Mouse (Mus musculus) embryo, embryonic 11.5 days (tissue): Measurements from ENCODE around the gene BC052040.

ENCODE experiments used
- DNase-seq: peaks from one replicate; pipeline ENCODE4 v3.0.0-alpha.2; 2012; ENCODE audit warnings: low read depth, low spot score

BC052040 gene

DNA sequence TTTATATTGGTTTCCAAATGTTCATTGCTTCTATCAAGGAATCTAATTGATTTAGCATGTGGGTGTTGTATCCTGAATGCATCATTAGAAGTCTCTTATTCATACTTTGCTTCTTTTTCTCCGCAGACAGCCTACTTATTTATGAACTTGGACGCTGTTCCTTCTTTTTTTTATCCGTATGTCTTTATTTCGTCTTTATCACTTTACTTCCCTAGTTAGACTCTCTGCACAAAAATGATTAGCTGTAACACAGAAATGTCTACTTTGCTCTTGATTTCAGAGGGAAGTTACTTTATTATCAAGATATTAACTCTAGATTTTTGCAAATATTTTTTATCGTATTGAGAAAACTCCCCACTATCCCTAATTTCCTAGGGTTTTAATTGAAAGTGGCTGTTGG, 117.5 kb downstream of the BC052040 start:
- no peak for DNase-seq

DNA sequence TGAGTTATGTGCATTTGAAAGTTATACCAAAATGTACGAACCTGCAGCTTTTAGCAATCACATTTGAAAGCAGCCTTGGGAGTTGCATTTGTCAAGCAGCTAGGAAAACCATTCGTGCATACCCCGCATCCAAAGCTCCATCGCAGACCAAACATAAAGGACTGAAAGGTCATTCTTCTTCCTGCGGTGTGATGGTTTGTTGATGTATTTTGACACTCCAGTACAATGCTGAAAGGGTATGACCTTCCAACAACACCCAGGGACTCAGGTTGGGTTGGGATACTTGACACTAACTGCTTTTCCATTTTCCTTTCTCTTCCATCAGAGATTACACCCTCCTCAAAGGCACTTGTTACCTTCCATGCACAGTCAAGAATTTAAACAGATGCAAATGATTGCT, 121.1 kb downstream of the BC052040 start:
- no peak for DNase-seq

DNA sequence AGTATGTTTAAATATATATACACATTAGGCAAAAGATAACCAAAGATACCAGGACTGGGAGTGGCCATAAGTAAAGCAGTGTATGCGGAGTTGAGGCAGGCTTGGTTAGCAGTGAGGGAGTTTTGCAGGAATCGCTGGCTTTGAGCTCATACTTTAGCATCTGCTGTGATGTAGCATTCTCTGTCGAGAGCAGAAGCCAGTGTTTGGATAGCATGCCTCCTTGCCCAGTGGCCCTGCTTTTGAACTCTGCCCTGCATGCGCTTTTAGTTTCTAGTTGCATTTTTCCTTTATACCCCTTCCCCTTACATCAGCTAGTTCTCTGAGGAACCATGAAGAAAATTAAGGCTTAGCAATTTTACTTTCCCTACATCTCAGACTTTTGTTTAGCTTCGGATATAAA, 136.0 kb downstream of the BC052040 start:
- DNase-seq, result no peak

DNA sequence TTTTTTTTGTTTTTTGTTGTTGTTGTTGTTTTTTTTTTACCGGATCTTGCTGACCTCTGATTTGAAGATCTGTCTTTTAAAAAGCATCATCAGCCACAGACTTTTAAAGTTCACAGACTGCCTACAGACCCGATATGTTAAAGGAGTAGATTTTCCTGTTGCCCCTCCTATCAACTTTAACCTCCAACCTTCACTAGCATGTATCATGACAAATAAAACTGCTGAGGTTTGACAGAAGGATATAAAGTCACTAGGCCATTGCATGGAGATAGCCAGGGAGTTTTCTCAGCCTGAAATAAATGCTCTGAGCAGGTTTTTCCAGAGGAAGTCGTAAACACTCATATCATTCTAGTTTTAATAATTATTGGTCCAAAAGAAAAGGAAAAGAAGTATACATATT, 136.5 kb downstream of the BC052040 start:
- DNase-seq, result no peak

DNA sequence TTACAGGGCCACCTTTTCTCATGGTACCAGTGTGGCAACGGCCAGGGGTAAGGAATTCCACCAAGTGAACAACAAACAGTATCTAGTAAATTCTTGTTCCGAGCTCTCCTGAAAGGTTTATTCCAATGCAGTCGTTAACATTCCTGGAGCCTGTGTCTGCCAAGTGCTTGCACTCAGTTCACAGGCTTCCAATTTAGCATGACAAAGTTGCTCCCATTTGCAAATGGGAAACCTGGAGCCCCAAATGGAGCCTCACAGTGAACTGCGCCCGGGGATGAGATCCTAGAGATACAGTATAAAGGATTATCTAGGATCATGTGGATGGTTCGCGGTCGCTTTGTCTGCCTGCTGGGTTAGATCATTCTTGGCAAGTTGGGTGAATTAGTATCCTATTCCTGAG, 141.9 kb downstream of the BC052040 start:
- DNase-seq, result no peak

DNA sequence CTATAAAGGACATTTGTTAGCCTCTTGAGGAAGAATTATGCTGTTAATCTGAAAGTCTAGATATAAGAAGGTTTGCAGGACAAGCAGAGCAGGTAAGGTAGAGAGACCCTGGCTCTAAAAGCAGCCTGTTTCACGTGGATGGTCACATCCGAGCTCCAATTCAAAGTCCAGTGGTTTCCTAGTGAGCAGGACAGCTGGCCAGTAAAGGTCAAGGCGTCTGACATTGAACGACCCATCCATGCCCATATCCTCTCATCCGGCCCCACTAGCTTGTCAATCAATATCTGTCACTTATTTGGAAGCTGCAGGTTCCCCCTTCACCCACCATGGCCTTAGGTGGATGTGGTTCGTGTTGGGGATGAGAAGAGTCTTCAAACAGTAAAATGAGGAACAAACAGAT, 142.7 kb downstream of the BC052040 start:
- DNase-seq, result no peak

DNA sequence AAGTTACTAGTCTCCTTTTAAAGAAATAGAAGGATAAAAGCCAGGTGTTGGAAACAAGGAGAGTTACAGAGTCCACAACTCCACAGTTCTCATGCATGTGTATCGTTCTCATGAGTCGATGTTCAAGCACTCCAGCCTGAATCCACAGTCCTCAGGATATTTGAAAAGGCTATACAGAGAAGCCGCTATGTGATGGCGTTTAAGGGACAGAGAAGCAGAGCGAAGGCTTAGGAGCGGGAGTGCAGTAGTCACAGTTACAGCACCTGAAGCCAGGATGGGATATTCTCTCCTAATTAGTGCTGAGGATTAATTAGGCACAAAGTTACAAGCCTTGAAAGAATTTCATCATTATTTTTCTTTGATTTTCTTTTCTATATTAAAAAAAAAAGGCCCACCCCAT, 143.2 kb downstream of the BC052040 start:
- DNase-seq, result no peak

DNA sequence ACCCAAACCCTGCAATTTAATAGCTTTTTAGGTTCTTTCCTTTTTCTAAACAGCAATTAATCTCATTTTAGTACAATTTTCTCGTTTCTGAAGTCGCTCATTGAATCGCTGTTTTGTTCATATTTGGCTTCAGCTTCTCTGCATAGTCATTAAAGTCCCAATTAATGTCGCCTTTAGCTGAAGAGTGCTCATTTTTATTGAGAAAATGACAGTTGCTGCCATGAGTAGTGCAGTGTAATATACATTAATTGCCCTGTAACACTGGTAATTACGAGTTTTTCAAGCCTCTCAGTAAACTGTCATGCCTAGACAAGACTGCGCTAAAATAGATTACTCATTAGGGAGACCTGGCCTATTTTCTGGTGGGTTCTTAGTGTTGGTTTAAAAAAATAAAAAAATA, 144.0 kb downstream of the BC052040 start:
- DNase-seq, result no peak

DNA sequence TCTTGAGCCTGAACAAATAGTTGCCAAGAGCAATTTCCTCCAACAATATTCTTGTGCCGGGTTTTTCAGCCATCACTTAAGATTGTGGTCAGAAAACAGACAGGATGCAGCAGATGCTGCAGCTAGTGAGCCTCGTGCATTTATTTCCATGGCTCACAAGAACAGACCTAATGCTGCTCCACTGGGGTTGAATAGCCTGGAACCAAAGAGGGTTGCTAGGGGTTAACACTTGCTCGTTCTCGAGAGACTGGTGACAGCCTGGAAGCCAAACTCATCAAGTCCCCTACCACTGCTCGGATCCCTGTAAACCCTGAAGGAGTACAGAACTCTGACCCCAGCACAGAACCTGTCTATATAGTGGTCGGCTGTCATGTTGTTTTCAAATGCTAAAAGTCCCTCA, 144.4 kb downstream of the BC052040 start:
- DNase-seq, result no peak

DNA sequence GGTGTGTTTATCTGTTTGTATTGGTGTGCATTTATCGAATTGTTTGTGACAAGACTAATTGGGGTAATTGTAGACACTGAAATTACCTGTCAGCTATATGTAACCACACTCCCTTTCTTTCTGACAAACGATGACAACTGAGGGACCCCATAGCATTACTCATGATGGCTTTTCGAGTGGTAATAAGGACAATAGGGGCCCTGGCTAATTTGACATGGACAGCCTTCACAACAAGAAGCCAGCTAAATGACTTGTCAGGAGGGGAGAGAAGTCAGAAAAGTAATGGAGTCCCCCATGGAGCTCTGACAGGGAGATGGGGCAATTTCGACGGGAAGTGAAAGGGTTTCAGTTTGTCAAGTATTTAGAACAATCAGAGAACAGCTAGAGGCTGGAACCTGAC, 145.3 kb downstream of the BC052040 start:
- DNase-seq, result no peak

DNA sequence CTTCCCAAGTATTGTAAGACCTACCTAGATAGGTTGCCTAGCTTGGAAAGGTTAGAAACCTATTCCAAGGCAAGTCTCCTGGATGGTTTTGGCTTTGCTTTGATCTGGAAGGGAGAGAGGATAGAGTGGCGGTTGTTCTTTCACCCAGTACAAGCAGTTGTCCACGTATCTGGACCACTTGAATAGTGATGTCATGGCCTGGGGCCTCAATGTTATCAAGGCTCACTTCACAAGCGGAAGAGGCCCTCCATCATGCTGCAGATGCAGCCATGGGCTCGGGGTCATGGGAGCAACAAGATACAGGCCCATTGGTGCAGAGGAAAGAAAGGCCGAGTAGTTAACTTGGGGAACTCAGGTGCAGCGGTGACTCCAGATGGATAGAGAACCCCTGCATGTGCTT, 147.1 kb downstream of the BC052040 start:
- no peak for DNase-seq

DNA sequence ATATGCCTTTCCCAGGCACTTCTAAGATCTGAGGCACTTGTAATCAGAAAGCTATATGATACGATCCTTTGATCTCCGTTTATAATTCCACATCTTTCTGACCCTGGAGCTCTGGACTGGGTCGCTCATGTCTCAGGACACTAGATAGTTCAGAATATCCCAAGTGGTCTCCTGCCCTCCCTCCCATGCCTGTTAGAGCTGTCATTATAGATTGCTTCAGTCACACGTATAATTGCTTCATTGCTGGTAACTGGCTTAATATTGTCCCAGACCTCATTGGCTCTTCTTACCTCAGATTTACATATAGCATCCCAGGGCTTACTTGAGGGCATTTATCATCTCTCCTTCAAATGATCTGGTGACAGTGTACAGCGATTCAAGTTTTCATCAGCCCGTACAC, 149.0 kb downstream of the BC052040 start:
- no peak for DNase-seq

DNA sequence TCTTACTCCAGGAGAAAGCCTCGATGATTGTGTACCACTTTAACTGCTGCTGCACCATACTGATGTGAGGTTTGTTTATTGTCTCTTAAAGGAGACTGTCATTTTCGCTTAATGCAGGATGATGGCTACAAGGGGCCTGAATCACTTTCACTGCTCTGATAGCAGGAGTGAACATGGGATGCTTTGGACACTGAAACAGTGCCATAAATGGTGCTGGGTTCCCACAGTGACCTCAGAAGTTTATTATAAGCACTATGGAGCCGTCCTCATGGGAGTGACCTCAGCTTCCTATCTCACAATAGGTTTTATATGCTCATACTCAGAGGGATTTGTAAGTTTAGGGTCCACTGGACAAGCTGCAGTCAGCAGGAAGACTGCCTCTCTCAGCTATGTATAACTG, 149.7 kb downstream of the BC052040 start:
- no peak for DNase-seq

DNA sequence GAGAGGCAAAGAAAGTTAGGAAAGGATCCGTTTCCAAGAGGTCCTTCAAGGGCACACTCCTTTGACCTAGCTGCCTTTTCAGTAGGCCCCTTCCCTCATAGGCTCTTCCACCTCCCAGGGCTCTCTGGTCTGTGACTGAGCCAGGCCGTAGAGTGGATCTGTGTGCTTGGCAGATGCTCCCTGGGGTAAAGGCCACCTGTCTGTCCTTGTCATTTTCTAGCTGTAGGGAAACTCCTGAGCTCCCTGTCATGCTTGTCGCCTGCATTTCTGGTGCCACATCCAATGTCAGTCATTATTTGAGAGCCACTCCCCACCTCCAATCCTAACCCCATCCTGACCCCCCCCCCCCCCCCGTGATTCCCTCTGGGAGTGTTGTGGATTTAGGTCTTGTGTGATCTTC, 151.1 kb downstream of the BC052040 start:
- no peak for DNase-seq

DNA sequence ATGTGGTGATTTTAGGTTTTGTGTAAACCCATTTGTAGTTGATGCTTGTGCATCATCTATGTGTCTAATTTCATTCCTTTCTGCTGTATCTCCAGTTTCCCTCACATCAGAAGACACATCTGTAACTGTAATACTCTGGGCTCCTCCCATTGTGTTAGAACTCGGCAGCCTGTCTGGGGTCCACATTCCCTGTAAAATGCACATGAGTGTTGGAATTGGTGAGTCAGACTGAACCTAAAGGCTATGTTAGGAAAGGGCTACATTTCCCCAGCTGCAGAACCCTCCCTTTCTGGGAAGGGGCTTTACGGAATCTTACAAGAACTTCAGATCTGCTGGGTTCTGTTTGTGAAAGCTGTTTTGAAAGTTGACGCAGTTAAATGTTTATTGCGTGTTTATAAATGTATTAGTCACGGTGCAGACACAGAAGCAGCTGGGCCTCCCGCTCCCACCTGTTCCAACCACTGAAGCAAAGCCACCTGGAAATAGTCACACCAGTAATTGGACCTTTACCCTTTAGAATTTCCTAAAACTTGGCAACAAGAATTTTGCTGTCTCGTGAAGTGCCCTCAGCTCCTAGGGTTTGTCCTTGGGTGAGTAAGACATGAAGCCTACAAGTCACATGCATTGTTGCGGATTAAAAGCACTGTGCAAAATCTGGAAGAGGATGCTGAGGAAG, 151.6 kb downstream of the BC052040 start:
- DNase-seq, result no peak

DNA sequence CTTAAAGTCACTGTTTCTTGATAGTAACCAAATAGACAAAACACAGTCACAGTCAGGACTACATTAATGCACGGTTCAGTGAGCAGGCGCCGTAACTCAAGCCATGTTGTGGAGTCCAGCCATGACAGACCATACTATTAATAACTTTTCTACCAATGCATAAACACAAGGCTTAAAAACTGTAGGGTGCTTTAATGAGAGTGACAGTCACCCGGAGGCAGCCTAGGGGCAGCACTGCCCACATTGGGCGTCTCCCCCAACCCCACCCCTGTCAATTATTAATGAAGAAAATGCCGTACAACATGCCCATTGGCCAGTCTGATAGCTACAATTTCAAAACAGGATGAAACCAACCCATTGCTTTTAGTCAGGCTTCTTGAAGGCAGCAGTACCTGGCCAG, 153.3 kb downstream of the BC052040 start:
- no peak for DNase-seq

DNA sequence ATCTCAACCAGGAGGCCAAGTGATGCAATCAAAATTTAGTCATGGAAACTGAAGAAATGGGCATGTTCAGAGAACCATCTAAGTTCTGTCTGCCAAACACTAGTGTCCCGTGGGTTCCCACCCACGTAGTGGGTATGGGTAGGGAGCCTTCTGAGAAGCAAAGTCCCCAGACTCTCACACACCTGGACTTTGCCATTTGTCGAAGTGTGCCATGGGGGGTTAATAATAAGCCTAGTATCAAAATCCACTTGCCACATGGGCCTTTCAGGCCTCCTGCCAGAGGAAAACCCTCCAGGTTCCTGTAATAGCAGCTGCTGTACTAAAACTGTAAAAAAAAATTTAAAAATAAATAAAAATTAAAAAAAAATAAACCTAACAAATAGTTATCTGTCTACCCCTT, 154.9 kb downstream of the BC052040 start:
- DNase-seq, result no peak

DNA sequence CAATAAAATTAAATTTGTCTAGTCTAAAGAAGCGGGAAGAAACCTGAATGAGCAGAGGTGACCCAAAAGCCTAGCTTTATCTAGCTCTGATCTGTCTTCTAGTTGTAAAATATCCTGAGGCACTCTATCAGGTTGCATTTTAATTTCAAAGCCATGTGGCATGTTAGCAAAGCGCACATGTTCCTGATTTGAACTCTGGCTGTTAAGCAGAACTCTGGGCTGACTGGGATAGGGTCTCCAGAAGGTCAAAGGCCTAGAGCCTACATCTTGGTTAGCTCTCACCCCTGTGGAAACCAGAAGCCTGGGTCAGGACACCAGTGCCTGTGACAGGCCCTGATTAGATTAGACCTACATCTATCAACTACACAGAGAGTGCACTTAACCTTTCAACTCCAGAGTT, 156.4 kb downstream of the BC052040 start:
- no peak for DNase-seq

DNA sequence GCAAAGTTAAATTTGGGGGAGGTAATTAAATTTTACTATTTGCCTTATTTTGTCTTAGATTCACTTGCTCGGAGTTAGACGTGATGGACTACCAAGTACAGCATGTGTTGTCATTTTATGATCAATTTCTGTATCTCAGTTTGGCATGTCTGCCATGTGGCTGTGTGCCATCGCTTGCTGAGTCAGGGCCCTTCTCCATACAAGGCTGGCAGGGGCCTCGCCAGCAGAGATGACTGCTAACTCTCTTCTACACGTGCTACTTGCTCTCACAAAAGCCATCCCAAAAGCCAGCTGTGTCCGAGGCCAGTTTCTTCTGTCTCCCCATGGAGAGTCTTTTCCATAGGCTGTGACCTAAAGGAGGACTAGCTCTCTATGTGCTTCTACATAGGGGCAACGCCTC, 160.5 kb downstream of the BC052040 start:
- DNase-seq, result no peak

DNA sequence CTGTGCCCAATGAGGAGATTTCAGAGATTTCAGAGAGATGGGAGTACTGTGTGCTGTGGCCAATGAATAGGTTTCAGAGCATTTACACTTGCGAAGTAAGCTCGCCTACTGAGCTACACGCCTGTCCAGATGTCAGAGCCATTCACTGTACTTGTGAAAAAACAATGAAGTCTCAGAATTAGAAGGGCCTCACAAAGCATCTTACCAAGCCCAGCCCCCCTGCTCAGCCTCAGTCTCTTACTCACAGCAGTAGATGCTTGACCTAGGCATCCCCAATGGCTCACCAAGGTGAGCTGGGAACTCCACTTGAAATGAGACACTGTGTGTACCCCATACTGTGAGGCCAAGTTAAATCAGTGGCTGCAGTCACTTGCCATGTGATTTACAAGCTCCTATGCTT, 166.1 kb downstream of the BC052040 start:
- DNase-seq, result no peak

DNA sequence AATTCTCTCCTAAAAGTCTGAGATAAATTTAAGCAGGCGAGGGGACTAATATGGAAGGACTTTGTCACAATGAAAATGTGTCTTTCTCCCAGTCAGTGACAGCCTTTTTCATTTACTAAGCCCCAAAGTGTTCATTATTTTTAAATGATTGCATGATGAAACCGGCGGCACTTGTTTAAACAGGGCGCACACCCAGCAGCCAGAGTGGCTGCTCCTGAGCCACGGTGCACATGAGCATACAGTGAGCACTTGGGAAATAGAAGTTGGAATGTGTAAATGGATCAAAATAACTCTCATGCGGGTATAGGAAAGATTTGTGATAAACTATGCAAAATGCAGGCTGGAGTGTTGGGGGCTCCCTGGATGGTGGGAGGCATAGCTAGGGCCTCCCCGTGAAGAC, 169.7 kb downstream of the BC052040 start:
- DNase-seq, result no peak

DNA sequence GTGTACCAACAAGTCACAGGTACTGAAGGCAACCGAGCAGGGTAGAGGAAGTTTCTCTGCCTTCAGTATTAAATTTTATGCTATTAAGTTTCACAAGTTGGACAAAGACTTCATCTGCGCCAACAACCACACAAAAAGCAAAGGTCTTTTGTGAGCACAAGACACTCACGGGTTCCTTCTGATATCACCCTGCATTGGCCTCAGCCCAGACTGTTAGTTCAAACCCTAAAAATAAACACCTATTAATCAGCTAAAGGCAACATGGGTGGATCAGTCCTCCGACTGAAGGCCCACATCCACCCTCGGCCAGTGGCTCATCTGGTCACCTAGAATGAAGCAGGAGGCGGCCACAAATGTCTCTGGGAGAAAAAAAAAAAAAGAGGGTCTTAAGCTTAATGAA, 176.2 kb downstream of the BC052040 start:
- DNase-seq, result no peak

DNA sequence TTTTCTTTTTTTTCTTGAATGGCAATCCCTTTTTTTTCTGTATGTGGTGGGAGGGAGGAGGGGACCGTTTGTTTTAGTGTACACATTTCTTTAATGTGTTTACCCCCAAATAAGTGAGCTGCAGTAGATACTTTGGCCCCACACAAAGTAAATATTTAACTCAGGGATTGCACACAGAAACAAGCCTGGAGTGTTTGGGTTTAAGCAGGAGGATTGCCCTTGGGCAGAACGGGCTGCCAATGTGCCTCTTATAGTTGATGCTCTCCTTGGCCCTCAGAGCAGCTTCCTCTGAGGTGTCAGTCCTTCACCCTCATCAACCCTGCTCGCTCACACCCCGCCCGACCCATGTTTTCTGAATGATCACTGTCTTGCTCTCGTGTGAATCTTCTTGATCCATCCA, 177.0 kb downstream of the BC052040 start:
- no peak for DNase-seq

DNA sequence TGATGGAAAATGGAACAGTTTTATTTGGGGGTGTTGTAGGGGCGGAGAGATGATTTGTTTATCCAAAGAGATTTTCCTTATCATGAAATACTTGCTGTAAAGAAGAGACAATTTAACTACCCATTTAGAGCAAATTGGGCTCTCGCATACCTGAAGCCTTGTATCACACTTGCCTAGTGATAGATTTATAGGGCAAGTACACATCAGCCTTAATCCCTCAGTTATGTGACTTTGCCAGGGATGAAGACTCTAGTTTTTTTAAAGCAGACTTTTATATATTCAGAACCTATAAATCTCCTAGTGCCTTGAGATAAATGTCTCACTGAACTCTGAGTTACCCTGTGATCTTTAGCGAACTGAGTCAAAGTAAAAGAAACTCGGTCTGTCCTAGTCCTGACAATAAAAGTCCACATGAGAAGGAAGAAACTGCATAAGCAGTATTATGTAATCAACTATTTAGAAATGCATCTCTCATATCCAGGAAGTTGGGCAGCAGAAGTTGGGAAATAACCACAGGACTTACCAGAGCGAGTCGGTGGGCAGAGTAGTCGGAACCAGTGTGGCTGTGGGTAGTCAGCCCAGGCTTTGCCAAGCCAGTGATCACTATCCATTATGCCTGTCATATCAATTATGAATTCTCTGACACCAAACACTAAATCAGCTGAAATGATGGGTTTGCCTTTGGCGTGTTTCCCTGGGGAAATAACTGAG, 183.2 kb downstream of the BC052040 start:
- no peak for DNase-seq
